Mouse (Mus musculus) brain, embryonic 18.5 days (tissue): ENCODE results near the gene Dctn5.

ENCODE experiments used
- DNase-seq: peaks from one replicate; pipeline ENCODE4 v3.0.0-alpha.2; 2012; ENCODE audit warnings: low read depth, low spot score

The Dctn5 gene

GRCm38 (mm10) chr7:122160037-122160436 is 27.2 kb downstream of the Dctn5 start:
- DNase-seq, result no peak

GRCm38 (mm10) chr7:122163766-122164165 is 30.9 kb downstream of the Dctn5 start:
- DNase-seq, result no peak

- no peak for DNase-seq
Observed at GRCm38 (mm10) chr7:122167203-122167602, 34.4 kb downstream of the Dctn5 start.

GRCm38 (mm10) chr7:122170705-122171104 is 37.9 kb downstream of the Dctn5 start:
- DNase-seq, result no peak

GRCm38 (mm10) chr7:122171613-122172012 is 38.8 kb downstream of the Dctn5 start:
- no peak for DNase-seq

GRCm38 (mm10) chr7:122180720-122181119 is 47.9 kb downstream of the Dctn5 start:
- no peak for DNase-seq

GRCm38 (mm10) chr7:122184569-122184968 is 51.7 kb downstream of the Dctn5 start:
- no peak for DNase-seq

GRCm38 (mm10) chr7:122186043-122186442 is 53.2 kb downstream of the Dctn5 start, which contains the start of gene Ern2:
Gene Ern2 (minus strand): TSS chr7:122186207.
- no peak for DNase-seq

GRCm38 (mm10) chr7:122189484-122189883 is 56.6 kb downstream of the Dctn5 start:
- no peak for DNase-seq

GRCm38 (mm10) chr7:122191097-122191496 is 58.3 kb downstream of the Dctn5 start:
- DNase-seq, result no peak

GRCm38 (mm10) chr7:122193919-122194318 is 61.1 kb downstream of the Dctn5 start:
- no peak for DNase-seq

GRCm38 (mm10) chr7:122196771-122197170 is 63.9 kb downstream of the Dctn5 start:
- DNase-seq, result no peak

GRCm38 (mm10) chr7:122197306-122197705 is 64.5 kb downstream of the Dctn5 start:
- DNase-seq, result no peak
